ENCODE assay signal across 21 mouse cellular contexts in genomic region chr9:122645569-122645968, GRCm38 (mm10).
A peak's percentile ranks its signal among the peaks of the same experiment; 100 is the strongest.
DNase-seq lines count a peak whose midpoint lies in the region; ATAC-seq and TF ChIP-seq lines count a peak whose summit lies in the region.
"Had no signal": no experiment of that assay in that cellular context is flagged by ENCODE, and none has a peak within 500 bp of the region (broad histone marks: within the 10 kb centered on the region; RNA-seq: fewer than 3 reads in every experiment).

No protein-coding gene starts in this region.

- DNase-seq in Patski (ENCODE audit: low read depth, low spot score) = no peak
- no peak for DNase-seq in heart, adult 9 months (ENCODE audit: low spot score in 2 of 2)
- no peak for DNase-seq in right cerebral cortex, postnatal 10 days (ENCODE audit: low spot score in 2 of 2)
- DNase-seq: adrenal gland, postnatal 25 days; cerebellum, adult 2 months; cerebellum, postnatal 10 days; forebrain, postnatal 0 days; gastrocnemius, postnatal 36 days; heart, adult 11 months; heart, postnatal 14 days had no signal

- no peak for TF ChIP-seq CTCF in Patski (IDR thresholded peaks at IDR 0.05)
- no peak for TF ChIP-seq CTCF in olfactory bulb, adult 2 months (IDR thresholded peaks at IDR 0.05; ENCODE audit: insufficient read depth, low read depth, low read length)

- H3K4me3 ChIP-seq in midbrain, embryonic 16.5 days (ENCODE audit: low read depth, low read length) = no peak overlapping the region
- no peak overlapping the region for H3K4me3 ChIP-seq in midbrain, embryonic 15.5 days
- H3K4me3 ChIP-seq in limb, embryonic 13.5 days = no peak overlapping the region
- H3K4me3 ChIP-seq in olfactory bulb, adult 2 months (ENCODE audit: insufficient read depth, low read depth, low read length) = no peak overlapping the region
- H3K4me3 ChIP-seq: embryonic facial prominence, embryonic 10.5 days; forebrain, embryonic 13.5 days; heart, embryonic 10.5 days; heart, embryonic 15.5 days; hindbrain, embryonic 15.5 days had no signal

- no peak overlapping the region for H3K9ac ChIP-seq in midbrain, embryonic 16.5 days (ENCODE audit: low read depth, low read length)
- no peak overlapping the region for H3K9ac ChIP-seq in midbrain, embryonic 15.5 days
- H3K9ac ChIP-seq in limb, embryonic 13.5 days = no peak overlapping the region
- H3K9ac ChIP-seq: forebrain, embryonic 13.5 days; forebrain, postnatal 0 days; heart, embryonic 15.5 days; hindbrain, embryonic 15.5 days had no signal

- peaks cover 9% of the 10 kb centered on the region for H3K4me1 ChIP-seq in midbrain, embryonic 16.5 days (ENCODE audit: control insufficient read depth, insufficient read depth, low read length)
- H3K4me1 ChIP-seq in midbrain, embryonic 15.5 days = peaks cover 22% of the 10 kb centered on the region; the same call in 1 of the 2 replicates
- H3K4me1 ChIP-seq in limb, embryonic 13.5 days = peaks cover 23% of the 10 kb centered on the region
- peaks cover 40% of the 10 kb centered on the region for H3K4me1 ChIP-seq in olfactory bulb, adult 2 months (ENCODE audit: control insufficient read depth, insufficient read depth, low read length)
- H3K4me1 ChIP-seq: embryonic facial prominence, embryonic 10.5 days; heart, embryonic 10.5 days; heart, embryonic 15.5 days had no signal

- H3K4me2 ChIP-seq in midbrain, embryonic 16.5 days (ENCODE audit: low read length) = no peak overlapping the region
- H3K4me2 ChIP-seq in midbrain, embryonic 15.5 days = no peak overlapping the region
- no peak overlapping the region for H3K4me2 ChIP-seq in limb, embryonic 13.5 days (replicated peaks)
- H3K4me2 ChIP-seq: forebrain, embryonic 13.5 days; heart, embryonic 15.5 days; hindbrain, embryonic 15.5 days had no signal

- no peaks in the 10 kb centered on the region for H3K36me3 ChIP-seq in midbrain, embryonic 16.5 days (ENCODE audit: control insufficient read depth, insufficient read depth, low read length)
- H3K36me3 ChIP-seq in midbrain, embryonic 15.5 days (replicated peaks) = no peaks in the 10 kb centered on the region
- no peaks in the 10 kb centered on the region for H3K36me3 ChIP-seq in limb, embryonic 13.5 days
- H3K36me3 ChIP-seq: embryonic facial prominence, embryonic 10.5 days; G1E; heart, embryonic 10.5 days; heart, embryonic 15.5 days; hindbrain, embryonic 15.5 days had no signal

- CTCF ChIA-PET in Patski (lab: Charles Lee) = no interaction called here

- ATAC-seq in midbrain, embryonic 16.5 days = 0 out of 2 replicates have a peak, but pooled peaks have one; percentile 31
- ATAC-seq in midbrain, embryonic 15.5 days (replicated peaks) = no peak
- ATAC-seq in Patski = peak; percentile 38
- ATAC-seq in limb, embryonic 13.5 days (ENCODE audit: low FRiP score, low read depth) = peak; percentile 66; the same call in 1 of the 2 replicates
- ATAC-seq: activated CD4-positive, CD25-positive, alpha-beta regulatory T cell, adult 4 months; forebrain, embryonic 13.5 days; forebrain, postnatal 0 days had no signal

- TF ChIP-seq POLR2A in olfactory bulb, adult 2 months (IDR thresholded peaks at IDR 0.05; ENCODE audit: insufficient read depth, low read depth, low read length) = no peak

- WGBS in midbrain, embryonic 16.5 days = 62% methylated on average over 5 of the region's 5 CpGs
- WGBS in midbrain, embryonic 15.5 days = 71% methylated on average over 5 of the region's 5 CpGs
- 10% methylated on average over 5 of the region's 5 CpGs for WGBS in limb, embryonic 13.5 days
- 57% methylated on average over 5 of the region's 5 CpGs for WGBS in olfactory bulb, adult 2 months

- H3K27ac ChIP-seq in midbrain, embryonic 16.5 days (ENCODE audit: low read length) = no peak overlapping the region
- H3K27ac ChIP-seq in midbrain, embryonic 15.5 days = no peak overlapping the region
- H3K27ac ChIP-seq in limb, embryonic 13.5 days = no peak overlapping the region; the same call in 1 of the 2 replicates
- H3K27ac ChIP-seq in olfactory bulb, adult 2 months (ENCODE audit: insufficient read depth, low read depth, low read length) = peak overlapping the region; percentile 38
- H3K27ac ChIP-seq: embryonic facial prominence, embryonic 10.5 days; forebrain, embryonic 13.5 days; heart, embryonic 10.5 days; heart, embryonic 15.5 days; hindbrain, embryonic 15.5 days had no signal

- in situ Hi-C loops in Patski (cut with MboI; ENCODE audit: low pct_unique_long_range_greater_than_20kb) = loop anchor here (25.0 kb wide), 2 partner anchors 592 to 842 kb away; partner anchors contain the start of gene Limd1

- POLR2A ChIA-PET in Patski (lab: Charles Lee) = no interaction called here

- H3K9me3 ChIP-seq in midbrain, embryonic 16.5 days (replicated peaks; ENCODE audit: control insufficient read depth, low read length, poor library complexity, severe bottlenecking) = no peaks in the 10 kb centered on the region
- no peaks in the 10 kb centered on the region for H3K9me3 ChIP-seq in midbrain, embryonic 15.5 days
- H3K9me3 ChIP-seq in limb, embryonic 13.5 days = no peaks in the 10 kb centered on the region
- H3K9me3 ChIP-seq: embryonic facial prominence, embryonic 10.5 days; forebrain, embryonic 13.5 days; G1E; heart, embryonic 10.5 days; heart, embryonic 15.5 days; hindbrain, embryonic 15.5 days had no signal

- H3K27me3 ChIP-seq in midbrain, embryonic 16.5 days (ENCODE audit: control insufficient read depth, insufficient read depth, low read depth, low read length) = no peaks in the 10 kb centered on the region
- no peaks in the 10 kb centered on the region for H3K27me3 ChIP-seq in midbrain, embryonic 15.5 days (replicated peaks)
- no peaks in the 10 kb centered on the region for H3K27me3 ChIP-seq in Patski
- H3K27me3 ChIP-seq in limb, embryonic 13.5 days = peaks cover 14% of the 10 kb centered on the region
